Mouse (Mus musculus): Measurements from ENCODE around the gene Rab31. TPM values are rescaled to one million over a fixed set of nuclear protein-coding genes. Genes with fewer than 3 reads are reported as not detected.

The Rab31 gene
- polyA plus RNA-seq, 1 experiment from 2014 or later = 67.6 TPM

GRCm38 (mm10) chr17:65737622-65738021, 34.9 kb downstream of the Rab31 start:
- 86% methylated on average over 6 of the region's 6 CpGs for WGBS
- H3K27ac ChIP-seq (ENCODE audit: low read depth, low read length) = no peak overlapping the region

GRCm38 (mm10) chr17:65737175-65737574, 35.4 kb downstream of the Rab31 start:
- H3K4me3 ChIP-seq (ENCODE audit: low read depth, low read length) = no peak overlapping the region
- no peak overlapping the region for H3K4me2 ChIP-seq
- no peaks in the 10 kb centered on the region for H3K27me3 ChIP-seq (ENCODE audit: control insufficient read depth, insufficient read depth, low read length)
- H3K4me1 ChIP-seq (ENCODE audit: control insufficient read depth, insufficient read depth, low read length) = 0 out of 2 replicates have a peak, but pooled peaks cover under 1% of the 10 kb centered on the region
- 94% methylated on average over 5 of the region's 5 CpGs for WGBS
- H3K9me3 ChIP-seq (ENCODE audit: control insufficient read depth, low read length) = no peaks in the 10 kb centered on the region
- H3K27ac ChIP-seq (ENCODE audit: low read depth, low read length) = no peak overlapping the region
- no peak overlapping the region for H3K9ac ChIP-seq (ENCODE audit: low read length)
- DNase-seq (ENCODE audit: low spot score, missing footprints) = no peak
- no peak for ATAC-seq (ENCODE audit: low FRiP score)
- H3K36me3 ChIP-seq (ENCODE audit: control insufficient read depth, insufficient read depth, low read length) = no peaks in the 10 kb centered on the region

More at GRCm38 (mm10) chr17:65737622-65738021, 34.9 kb downstream of the Rab31 start:
- no peak overlapping the region for H3K4me3 ChIP-seq (ENCODE audit: low read depth, low read length)
- H3K4me2 ChIP-seq = no peak overlapping the region
- no peak for DNase-seq (ENCODE audit: low spot score, missing footprints)
- H3K27me3 ChIP-seq (ENCODE audit: control insufficient read depth, insufficient read depth, low read length) = no peaks in the 10 kb centered on the region
- ATAC-seq (ENCODE audit: low FRiP score) = no peak
- no peak overlapping the region for H3K9ac ChIP-seq (ENCODE audit: low read length)
- no peaks in the 10 kb centered on the region for H3K9me3 ChIP-seq (ENCODE audit: control insufficient read depth, low read length)
- H3K36me3 ChIP-seq (ENCODE audit: control insufficient read depth, insufficient read depth, low read length) = no peaks in the 10 kb centered on the region
- 0 out of 2 replicates have a peak, but pooled peaks cover 3% of the 10 kb centered on the region for H3K4me1 ChIP-seq (ENCODE audit: control insufficient read depth, insufficient read depth, low read length)

DNA sequence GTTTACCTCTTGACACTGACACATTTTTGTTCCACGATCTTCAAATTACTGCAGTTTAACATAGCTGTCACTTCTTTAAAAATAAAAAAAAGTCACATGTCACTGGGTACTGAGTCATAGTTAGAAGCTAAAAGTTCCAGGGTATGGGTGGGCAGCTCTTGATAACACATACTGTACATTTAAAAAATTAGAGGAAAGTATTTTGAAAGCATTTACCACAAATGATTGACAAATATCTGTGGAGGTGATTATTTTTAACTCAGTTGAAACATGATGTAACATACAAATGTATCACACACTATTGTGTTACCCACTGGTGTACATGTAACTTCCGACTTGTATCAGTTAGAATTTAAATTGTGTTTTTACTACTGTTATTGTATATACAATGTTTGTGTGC, 37.5 kb downstream of the Rab31 start:
- WGBS = 93% methylated on average over 2 of the region's 2 CpGs
- no peak overlapping the region for H3K27ac ChIP-seq (ENCODE audit: low read depth, low read length)
- DNase-seq (ENCODE audit: low spot score, missing footprints) (no peak), ATAC-seq (ENCODE audit: low FRiP score) (no peak)
- H3K4me2 ChIP-seq = no peak overlapping the region
- H3K4me3 ChIP-seq (ENCODE audit: low read depth, low read length) = no peak overlapping the region
- H3K27me3 ChIP-seq (ENCODE audit: control insufficient read depth, insufficient read depth, low read length) = no peaks in the 10 kb centered on the region
- H3K4me1 ChIP-seq (ENCODE audit: control insufficient read depth, insufficient read depth, low read length) = no peaks in the 10 kb centered on the region
- H3K36me3 ChIP-seq (ENCODE audit: control insufficient read depth, insufficient read depth, low read length) = no peaks in the 10 kb centered on the region
- H3K9ac ChIP-seq (ENCODE audit: low read length) = no peak overlapping the region
- no peaks in the 10 kb centered on the region for H3K9me3 ChIP-seq (ENCODE audit: control insufficient read depth, low read length)

- Histone ChIP-seq H3K4me1 (ENCODE audit: control insufficient read depth, insufficient read depth, low read length) (no peaks in the 10 kb centered on the region), H3K4me3 (ENCODE audit: low read depth, low read length) (no peak overlapping the region), H3K36me3 (ENCODE audit: control insufficient read depth, insufficient read depth, low read length) (no peaks in the 10 kb centered on the region), H3K9ac (ENCODE audit: low read length) (no peak overlapping the region), H3K9me3 (ENCODE audit: control insufficient read depth, low read length) (no peaks in the 10 kb centered on the region), H3K27me3 (ENCODE audit: control insufficient read depth, insufficient read depth, low read length) (no peaks in the 10 kb centered on the region), H3K4me2 (no peak overlapping the region), H3K27ac (ENCODE audit: low read depth, low read length) (no peak overlapping the region)
- 85% methylated on average over 4 of the region's 4 CpGs for WGBS
- ATAC-seq (ENCODE audit: low FRiP score) (no peak), DNase-seq (ENCODE audit: low spot score, missing footprints) (no peak)
Observed at GRCm38 (mm10) chr17:65732666-65733065, 39.9 kb downstream of the Rab31 start.

- WGBS = 87% methylated on average over 9 of the region's 9 CpGs
- no peak for DNase-seq (ENCODE audit: low spot score, missing footprints)
- no peak overlapping the region for H3K27ac ChIP-seq (ENCODE audit: low read depth, low read length)
- no peak for ATAC-seq (ENCODE audit: low FRiP score)
- no peaks in the 10 kb centered on the region for H3K36me3 ChIP-seq (ENCODE audit: control insufficient read depth, insufficient read depth, low read length)
- H3K4me2 ChIP-seq = no peak overlapping the region
- no peaks in the 10 kb centered on the region for H3K27me3 ChIP-seq (ENCODE audit: control insufficient read depth, insufficient read depth, low read length)
- H3K4me3 ChIP-seq (ENCODE audit: low read depth, low read length) = no peak overlapping the region
- H3K4me1 ChIP-seq (ENCODE audit: control insufficient read depth, insufficient read depth, low read length) = no peaks in the 10 kb centered on the region
- no peaks in the 10 kb centered on the region for H3K9me3 ChIP-seq (ENCODE audit: control insufficient read depth, low read length)
- H3K9ac ChIP-seq (ENCODE audit: low read length) = no peak overlapping the region
Observed at GRCm38 (mm10) chr17:65731710-65732109, 40.8 kb downstream of the Rab31 start.

- 82% methylated on average over 13 of the region's 16 CpGs for WGBS
- no peaks in the 10 kb centered on the region for H3K27me3 ChIP-seq (ENCODE audit: control insufficient read depth, insufficient read depth, low read length)
- H3K4me1 ChIP-seq (ENCODE audit: control insufficient read depth, insufficient read depth, low read length) = no peaks in the 10 kb centered on the region
- H3K36me3 ChIP-seq (ENCODE audit: control insufficient read depth, insufficient read depth, low read length) = no peaks in the 10 kb centered on the region
- ATAC-seq (ENCODE audit: low FRiP score) (no peak), DNase-seq (ENCODE audit: low spot score, missing footprints) (no peak)
- H3K27ac ChIP-seq (ENCODE audit: low read depth, low read length) = no peak overlapping the region
- H3K4me2 ChIP-seq = no peak overlapping the region
- H3K9ac ChIP-seq (ENCODE audit: low read length) = no peak overlapping the region
- no peaks in the 10 kb centered on the region for H3K9me3 ChIP-seq (ENCODE audit: control insufficient read depth, low read length)
- no peak overlapping the region for H3K4me3 ChIP-seq (ENCODE audit: low read depth, low read length)
Observed at GRCm38 (mm10) chr17:65729945-65730741, 42.4 kb downstream of the Rab31 start.

- H3K4me1 ChIP-seq (ENCODE audit: control insufficient read depth, insufficient read depth, low read length) = no peaks in the 10 kb centered on the region
- DNase-seq (ENCODE audit: low spot score, missing footprints) (no peak), ATAC-seq (ENCODE audit: low FRiP score) (no peak)
- H3K9me3 ChIP-seq (ENCODE audit: control insufficient read depth, low read length) = no peaks in the 10 kb centered on the region
- H3K27ac ChIP-seq (ENCODE audit: low read depth, low read length) = no peak overlapping the region
- H3K4me2 ChIP-seq = no peak overlapping the region
- no peaks in the 10 kb centered on the region for H3K27me3 ChIP-seq (ENCODE audit: control insufficient read depth, insufficient read depth, low read length)
- H3K36me3 ChIP-seq (ENCODE audit: control insufficient read depth, insufficient read depth, low read length) = no peaks in the 10 kb centered on the region
- H3K4me3 ChIP-seq (ENCODE audit: low read depth, low read length) = no peak overlapping the region
- H3K9ac ChIP-seq (ENCODE audit: low read length) = no peak overlapping the region
- WGBS = 87% methylated on average over 5 of the region's 5 CpGs
Observed at GRCm38 (mm10) chr17:65726755-65727154, 45.8 kb downstream of the Rab31 start.

DNA sequence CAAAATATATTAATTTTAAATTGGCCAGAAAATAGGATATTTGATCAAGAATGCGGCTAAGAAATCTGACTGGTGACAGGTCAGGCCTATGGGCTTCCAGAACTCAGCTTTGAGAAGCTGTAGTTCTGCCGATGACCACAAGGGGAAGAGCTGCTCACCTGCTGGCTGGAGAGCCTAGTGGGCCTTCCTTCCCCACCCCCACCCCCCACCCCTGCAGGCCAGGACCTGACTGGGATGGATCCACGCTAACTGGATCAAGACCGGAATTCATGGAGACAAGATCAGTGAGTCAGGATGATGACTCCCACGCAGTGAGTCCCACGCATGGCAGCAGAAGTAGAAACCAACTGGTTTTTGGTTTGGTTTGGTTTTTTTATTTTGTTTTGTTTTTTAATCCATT, 46.3 kb downstream of the Rab31 start:
- no peaks in the 10 kb centered on the region for H3K27me3 ChIP-seq (ENCODE audit: control insufficient read depth, insufficient read depth, low read length)
- H3K9ac ChIP-seq (ENCODE audit: low read length) = no peak overlapping the region
- no peak for DNase-seq (ENCODE audit: low spot score, missing footprints)
- no peak overlapping the region for H3K4me2 ChIP-seq
- no peaks in the 10 kb centered on the region for H3K9me3 ChIP-seq (ENCODE audit: control insufficient read depth, low read length)
- no peak for ATAC-seq (ENCODE audit: low FRiP score)
- H3K36me3 ChIP-seq (ENCODE audit: control insufficient read depth, insufficient read depth, low read length) = no peaks in the 10 kb centered on the region
- H3K27ac ChIP-seq (ENCODE audit: low read depth, low read length) = no peak overlapping the region
- no peaks in the 10 kb centered on the region for H3K4me1 ChIP-seq (ENCODE audit: control insufficient read depth, insufficient read depth, low read length)
- no peak overlapping the region for H3K4me3 ChIP-seq (ENCODE audit: low read depth, low read length)
- 85% methylated on average over 6 of the region's 6 CpGs for WGBS

- DNase-seq (ENCODE audit: low spot score, missing footprints) = no peak
- no peak overlapping the region for H3K4me2 ChIP-seq
- no peak overlapping the region for H3K27ac ChIP-seq (ENCODE audit: low read depth, low read length)
- no peak overlapping the region for H3K9ac ChIP-seq (ENCODE audit: low read length)
- no peaks in the 10 kb centered on the region for H3K27me3 ChIP-seq (ENCODE audit: control insufficient read depth, insufficient read depth, low read length)
- H3K4me1 ChIP-seq (ENCODE audit: control insufficient read depth, insufficient read depth, low read length) = no peaks in the 10 kb centered on the region
- no peaks in the 10 kb centered on the region for H3K9me3 ChIP-seq (ENCODE audit: control insufficient read depth, low read length)
- 59% methylated on average over 2 of the region's 2 CpGs for WGBS
- ATAC-seq (ENCODE audit: low FRiP score) = no peak
- H3K36me3 ChIP-seq (ENCODE audit: control insufficient read depth, insufficient read depth, low read length) = no peaks in the 10 kb centered on the region
- no peak overlapping the region for H3K4me3 ChIP-seq (ENCODE audit: low read depth, low read length)
Observed at GRCm38 (mm10) chr17:65725814-65726213, 46.7 kb downstream of the Rab31 start.

Data from midbrain, embryonic 11.5 days (tissue).